Mouse (Mus musculus): ENCODE measurements around the gene Stx1b. TPM values are rescaled to one million over a fixed set of nuclear protein-coding genes. Genes with fewer than 3 reads are reported as not detected.
A peak's percentile ranks its signal among the peaks of the same experiment; 100 is the strongest.

The Stx1b gene
- polyA plus RNA-seq, 1 experiment, result 0.20 TPM

DNA sequence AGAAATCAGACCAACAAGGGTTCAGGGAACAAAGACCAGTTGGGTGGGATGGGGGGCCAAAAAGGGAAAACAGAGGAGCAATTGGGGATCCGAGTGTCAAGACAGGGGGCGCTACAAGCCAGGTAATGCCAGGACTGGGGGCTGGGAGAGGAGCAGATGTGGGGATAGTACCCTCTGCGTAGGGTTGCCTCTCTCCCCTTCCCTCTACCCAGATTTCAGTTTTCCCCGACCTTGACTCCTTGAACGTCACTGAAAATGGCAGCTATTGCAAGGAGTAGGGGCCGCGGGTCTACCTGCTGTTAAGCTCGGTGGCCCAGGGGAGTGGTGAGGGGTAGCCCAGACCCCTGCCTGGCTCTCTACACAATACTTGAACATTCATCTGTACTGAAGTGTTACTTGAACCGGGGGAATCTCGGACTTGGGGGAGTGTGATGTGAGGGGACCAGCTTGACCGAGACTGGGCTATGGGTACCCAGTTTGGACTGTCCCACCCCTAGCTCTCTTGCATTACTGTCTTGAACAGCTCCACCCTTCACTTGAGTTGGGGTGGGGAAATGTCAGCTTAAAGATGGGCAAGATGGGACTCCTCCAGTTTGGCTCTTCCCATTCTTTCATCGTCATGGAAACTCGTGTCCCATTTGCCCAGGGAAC is 55.9 kb downstream of the Stx1b start:
- peak overlapping the region; percentile 84 for H3K4me3 ChIP-seq

GRCm38 (mm10) chr7:127767671-127768345 is 56.5 kb downstream of the Stx1b start:
- H3K79me2 ChIP-seq (ENCODE audit: control insufficient read depth, insufficient read depth), result no peaks in the 10 kb centered on the region
- peaks cover 14% of the 10 kb centered on the region for H3K36me3 ChIP-seq (ENCODE audit: control insufficient read depth, insufficient read depth)
- no peaks in the 10 kb centered on the region for H3K27me3 ChIP-seq (ENCODE audit: control insufficient read depth, insufficient read depth, insufficient read length)
- H3ac ChIP-seq (ENCODE audit: control insufficient read depth, insufficient read length), result no peak overlapping the region
- TF ChIP-seq TCF3 (IDR thresholded peaks at IDR 0.05; ENCODE audit: insufficient read length, low read depth) (no peak), SRF (IDR thresholded peaks at IDR 0.05; ENCODE audit: control insufficient read depth, insufficient read length, low read depth) (no peak), MAX (IDR thresholded peaks at IDR 0.05; ENCODE audit: low read depth) (no peak), REST (IDR thresholded peaks at IDR 0.05; ENCODE audit: insufficient read depth, insufficient read length) (no peak), POLR2AphosphoS2 (IDR thresholded peaks at IDR 0.05; ENCODE audit: insufficient read length, low read depth) (no peak), TCF12 (IDR thresholded peaks at IDR 0.05; ENCODE audit: insufficient read depth, poor library complexity, severe bottlenecking) (no peak), POLR2A (IDR thresholded peaks at IDR 0.05; ENCODE audit: insufficient read length, low read depth) (no peak)
- H3K4me3 ChIP-seq, result no peak overlapping the region
- H3K4me2 ChIP-seq (ENCODE audit: low read depth), result no peak overlapping the region

More for the DNA sequence above, 55.9 kb downstream of the Stx1b start:
- Histone ChIP-seq H3K36me3 (ENCODE audit: control insufficient read depth, insufficient read depth) (peaks cover 11% of the 10 kb centered on the region), H3K79me2 (ENCODE audit: control insufficient read depth, insufficient read depth) (no peaks in the 10 kb centered on the region), H3ac (ENCODE audit: control insufficient read depth, insufficient read length) (no peak overlapping the region), H3K27me3 (ENCODE audit: control insufficient read depth, insufficient read depth, insufficient read length) (no peaks in the 10 kb centered on the region), H3K4me2 (ENCODE audit: low read depth) (peak overlapping the region; percentile 99)
- no peak for TF ChIP-seq MYOD1 (IDR thresholded peaks at IDR 0.05; ENCODE audit: control insufficient read depth in 1 of 3, insufficient read length in 2 of 3, low read depth in 2 of 3)
- no peak for TF ChIP-seq E2F4 (IDR thresholded peaks at IDR 0.05; ENCODE audit: insufficient read depth)
- no peak for TF ChIP-seq SRF (IDR thresholded peaks at IDR 0.05; ENCODE audit: control insufficient read depth, insufficient read length, low read depth)
- no peak for TF ChIP-seq USF1 (IDR thresholded peaks at IDR 0.05; ENCODE audit: low read depth)
- no peak for TF ChIP-seq CEBPB (IDR thresholded peaks at IDR 0.05; ENCODE audit: insufficient read depth, poor library complexity, severe bottlenecking)
- no peak for TF ChIP-seq POLR2AphosphoS2 (IDR thresholded peaks at IDR 0.05; ENCODE audit: insufficient read length, low read depth)
- TF ChIP-seq REST (IDR thresholded peaks at IDR 0.05; ENCODE audit: insufficient read depth, insufficient read length), result no peak

- H3K4me3 ChIP-seq, result no peak overlapping the region
- no peak overlapping the region for H3K4me2 ChIP-seq (ENCODE audit: low read depth)
- TF ChIP-seq E2F4 (IDR thresholded peaks at IDR 0.05; ENCODE audit: insufficient read depth) (no peak), CEBPB (IDR thresholded peaks at IDR 0.05; ENCODE audit: insufficient read depth, poor library complexity, severe bottlenecking) (no peak), TCF12 (IDR thresholded peaks at IDR 0.05; ENCODE audit: insufficient read depth, poor library complexity, severe bottlenecking) (no peak), MYOD1 (IDR thresholded peaks at IDR 0.05; ENCODE audit: control insufficient read depth in 1 of 3, insufficient read length in 2 of 3, low read depth in 2 of 3) (peak in 2 of 3 experiments; percentile 72 to 74), SRF (IDR thresholded peaks at IDR 0.05; ENCODE audit: control insufficient read depth, insufficient read length, low read depth) (no peak), USF1 (IDR thresholded peaks at IDR 0.05; ENCODE audit: low read depth) (peak; percentile 68), POLR2AphosphoS2 (IDR thresholded peaks at IDR 0.05; ENCODE audit: insufficient read length, low read depth) (no peak), MYOG (IDR thresholded peaks at IDR 0.05; ENCODE audit: control insufficient read depth in 1 of 3, insufficient read depth in 1 of 3, insufficient read length in 2 of 3, low read depth in 2 of 3) (peak in 2 of 3 experiments; percentile 64 to 90), TCF3 (IDR thresholded peaks at IDR 0.05; ENCODE audit: insufficient read length, low read depth) (no peak)
- no peaks in the 10 kb centered on the region for H3K79me2 ChIP-seq (ENCODE audit: control insufficient read depth, insufficient read depth)
- peaks cover 14% of the 10 kb centered on the region for H3K36me3 ChIP-seq (ENCODE audit: control insufficient read depth, insufficient read depth)
- no peaks in the 10 kb centered on the region for H3K27me3 ChIP-seq (ENCODE audit: control insufficient read depth, insufficient read depth, insufficient read length)
- H3ac ChIP-seq (ENCODE audit: control insufficient read depth, insufficient read length), result no peak overlapping the region
Observed at GRCm38 (mm10) chr7:127766851-127767609, 57.3 kb downstream of the Stx1b start.

DNA sequence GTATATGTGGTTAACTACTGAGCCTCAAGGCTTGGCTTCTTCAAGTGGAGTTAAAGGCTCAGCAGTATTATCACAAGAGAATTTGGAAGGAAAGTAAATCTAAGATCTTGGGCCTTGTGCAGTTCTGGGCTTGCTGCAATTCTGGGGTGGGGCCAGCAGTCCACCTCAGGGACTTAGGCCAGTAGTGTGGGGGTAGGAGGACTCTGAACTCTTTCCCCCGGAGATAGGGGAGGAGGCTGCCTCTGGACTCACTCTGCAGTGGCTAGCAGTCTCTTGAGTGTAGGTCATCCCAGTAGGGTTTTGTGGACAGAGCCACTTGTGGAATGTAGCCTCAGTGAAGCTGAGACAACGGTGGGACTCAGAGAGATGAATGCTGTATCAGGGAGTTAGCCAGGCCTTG is 58.6 kb downstream of the Stx1b start:
- no peak overlapping the region for H3K4me2 ChIP-seq (ENCODE audit: low read depth)
- no peak overlapping the region for H3ac ChIP-seq (ENCODE audit: control insufficient read depth, insufficient read length)
- no peaks in the 10 kb centered on the region for H3K27me3 ChIP-seq (ENCODE audit: control insufficient read depth, insufficient read depth, insufficient read length)
- no peak for TF ChIP-seq CEBPB (IDR thresholded peaks at IDR 0.05; ENCODE audit: insufficient read depth, poor library complexity, severe bottlenecking)
- TF ChIP-seq MYOD1 (IDR thresholded peaks at IDR 0.05; ENCODE audit: control insufficient read depth in 1 of 3, insufficient read length in 2 of 3, low read depth in 2 of 3), result no peak
- TF ChIP-seq E2F4 (IDR thresholded peaks at IDR 0.05; ENCODE audit: insufficient read depth), result no peak
- TF ChIP-seq POLR2AphosphoS2 (IDR thresholded peaks at IDR 0.05; ENCODE audit: insufficient read length, low read depth), result no peak
- no peak for TF ChIP-seq REST (IDR thresholded peaks at IDR 0.05; ENCODE audit: insufficient read depth, insufficient read length)
- no peak for TF ChIP-seq MAX (IDR thresholded peaks at IDR 0.05; ENCODE audit: low read depth)
- no peak for TF ChIP-seq TCF12 (IDR thresholded peaks at IDR 0.05; ENCODE audit: insufficient read depth, poor library complexity, severe bottlenecking)
- H3K79me2 ChIP-seq (ENCODE audit: control insufficient read depth, insufficient read depth), result no peaks in the 10 kb centered on the region
- H3K4me3 ChIP-seq, result no peak overlapping the region
- H3K36me3 ChIP-seq (ENCODE audit: control insufficient read depth, insufficient read depth), result peaks cover 14% of the 10 kb centered on the region

Data from myocyte (in vitro differentiated cells).